Mouse (Mus musculus): Measurements from ENCODE around the gene Tekt5. TPM values are rescaled to one million over a fixed set of nuclear protein-coding genes. Genes with fewer than 3 reads are reported as not detected.
A peak's percentile ranks its signal among the peaks of the same experiment; 100 is the strongest.

Gene Tekt5
- total and polyA plus RNA-seq, 2 experiments = 0.07 to 0.09 TPM

- H3K9ac ChIP-seq (ENCODE audit: low read depth, low read length) = no peak overlapping the region
- H3K79me2 ChIP-seq (ENCODE audit: control insufficient read depth, insufficient read depth, low read length) = no peaks in the 10 kb centered on the region
- DNase-seq (ENCODE audit: extremely low read depth, low read depth, low spot score) = peak; percentile 68
- H3K27ac ChIP-seq (replicated peaks; ENCODE audit: insufficient read depth, low read depth, low read length) = no peak overlapping the region
- no peaks in the 10 kb centered on the region for H3K27me3 ChIP-seq (ENCODE audit: control insufficient read depth, insufficient read depth, low read length)
- no peak overlapping the region for H3K4me3 ChIP-seq (ENCODE audit: insufficient read depth, low read depth, low read length)
- WGBS = 33% methylated on average over 13 of the region's 13 CpGs
- no peak for TF ChIP-seq CTCF (IDR thresholded peaks at IDR 0.05; ENCODE audit: low read depth, low read length)
- no peak for TF ChIP-seq POLR2A (IDR thresholded peaks at IDR 0.05; ENCODE audit: extremely low read depth, insufficient read depth, low read length)
- no peaks in the 10 kb centered on the region for H3K36me3 ChIP-seq (ENCODE audit: control insufficient read depth, insufficient read depth, low read length)
- H3K4me1 ChIP-seq (ENCODE audit: control insufficient read depth, insufficient read depth, low read length) = peaks cover 5% of the 10 kb centered on the region
These were observed 67.5 kb downstream of the Tekt5 start for GRCm38 (mm10) chr16:10327563-10328333.

GRCm38 (mm10) chr16:10319914-10320569 is 75.2 kb downstream of the Tekt5 start:
- H3K4me3 ChIP-seq (ENCODE audit: insufficient read depth, low read depth, low read length) = no peak overlapping the region
- WGBS = 54% methylated on average over 17 of the region's 17 CpGs
- no peaks in the 10 kb centered on the region for H3K27me3 ChIP-seq (ENCODE audit: control insufficient read depth, insufficient read depth, low read length)
- H3K79me2 ChIP-seq (ENCODE audit: control insufficient read depth, insufficient read depth, low read length) = no peaks in the 10 kb centered on the region
- no peak overlapping the region for H3K9ac ChIP-seq (ENCODE audit: low read depth, low read length)
- H3K27ac ChIP-seq (replicated peaks; ENCODE audit: insufficient read depth, low read depth, low read length) = no peak overlapping the region
- TF ChIP-seq POLR2A (IDR thresholded peaks at IDR 0.05; ENCODE audit: extremely low read depth, insufficient read depth, low read length) = no peak
- no peak for TF ChIP-seq CTCF (IDR thresholded peaks at IDR 0.05; ENCODE audit: low read depth, low read length)
- DNase-seq (ENCODE audit: extremely low read depth, low read depth, low spot score) = no peak
- peaks cover 3% of the 10 kb centered on the region; the same call in 1 of the 2 replicates for H3K4me1 ChIP-seq (ENCODE audit: control insufficient read depth, insufficient read depth, low read length)
- H3K36me3 ChIP-seq (ENCODE audit: control insufficient read depth, insufficient read depth, low read length) = no peaks in the 10 kb centered on the region

- Histone ChIP-seq H3K4me3 (ENCODE audit: insufficient read depth, low read depth, low read length) (no peak overlapping the region), H3K36me3 (ENCODE audit: control insufficient read depth, insufficient read depth, low read length) (no peaks in the 10 kb centered on the region)
- 77% methylated on average over 4 of the region's 4 CpGs for WGBS
These were observed 78.1 kb downstream of the Tekt5 start for GRCm38 (mm10) chr16:10317197-10317544.

GRCm38 (mm10) chr16:10316493-10317196 is 78.6 kb downstream of the Tekt5 start:
- TF ChIP-seq CTCF (IDR thresholded peaks at IDR 0.05; ENCODE audit: low read depth, low read length) = no peak
- TF ChIP-seq POLR2A (IDR thresholded peaks at IDR 0.05; ENCODE audit: extremely low read depth, insufficient read depth, low read length) = no peak
- 56% methylated on average over 10 of the region's 10 CpGs for WGBS
- H3K36me3 ChIP-seq (ENCODE audit: control insufficient read depth, insufficient read depth, low read length) = no peaks in the 10 kb centered on the region

More at GRCm38 (mm10) chr16:10317197-10317544, 78.1 kb downstream of the Tekt5 start:
- Histone ChIP-seq H3K4me1 (ENCODE audit: control insufficient read depth, insufficient read depth, low read length) (peaks cover 3% of the 10 kb centered on the region; the same call in 1 of the 2 replicates), H3K9ac (ENCODE audit: low read depth, low read length) (no peak overlapping the region), H3K79me2 (ENCODE audit: control insufficient read depth, insufficient read depth, low read length) (no peaks in the 10 kb centered on the region), H3K27me3 (ENCODE audit: control insufficient read depth, insufficient read depth, low read length) (no peaks in the 10 kb centered on the region), H3K27ac (replicated peaks; ENCODE audit: insufficient read depth, low read depth, low read length) (no peak overlapping the region)
- TF ChIP-seq CTCF (IDR thresholded peaks at IDR 0.05; ENCODE audit: low read depth, low read length) (no peak), POLR2A (IDR thresholded peaks at IDR 0.05; ENCODE audit: extremely low read depth, insufficient read depth, low read length) (no peak)
- no peak for DNase-seq (ENCODE audit: extremely low read depth, low read depth, low spot score)

GRCm38 (mm10) chr16:10313646-10314088 is 81.6 kb downstream of the Tekt5 start, which contains the start of gene Emp2:
Gene Emp2 (minus strand): TSS chr16:10313968.
- H3K9ac ChIP-seq (ENCODE audit: low read depth, low read length) = peak within 1 kb of the TSS; percentile 84
- under 1% methylated on average over 40 of the region's 40 CpGs for WGBS

More at GRCm38 (mm10) chr16:10316493-10317196, 78.6 kb downstream of the Tekt5 start:
- Histone ChIP-seq H3K79me2 (ENCODE audit: control insufficient read depth, insufficient read depth, low read length) (no peaks in the 10 kb centered on the region), H3K4me3 (ENCODE audit: insufficient read depth, low read depth, low read length) (no peak overlapping the region), H3K27ac (replicated peaks; ENCODE audit: insufficient read depth, low read depth, low read length) (no peak overlapping the region), H3K27me3 (ENCODE audit: control insufficient read depth, insufficient read depth, low read length) (no peaks in the 10 kb centered on the region), H3K9ac (ENCODE audit: low read depth, low read length) (no peak overlapping the region), H3K4me1 (ENCODE audit: control insufficient read depth, insufficient read depth, low read length) (peaks cover 3% of the 10 kb centered on the region; the same call in 1 of the 2 replicates)
- DNase-seq (ENCODE audit: extremely low read depth, low read depth, low spot score) = peak; percentile 29

More at GRCm38 (mm10) chr16:10313646-10314088, 81.6 kb downstream of the Tekt5 start, which contains the start of gene Emp2:
- Histone ChIP-seq H3K36me3 (ENCODE audit: control insufficient read depth, insufficient read depth, low read length) (no peaks in the 10 kb centered on the region), H3K79me2 (ENCODE audit: control insufficient read depth, insufficient read depth, low read length) (no peaks in the 10 kb centered on the region), H3K27me3 (ENCODE audit: control insufficient read depth, insufficient read depth, low read length) (no peaks in the 10 kb centered on the region), H3K4me3 (ENCODE audit: insufficient read depth, low read depth, low read length) (peak within 1 kb of the TSS; percentile 80), H3K27ac (replicated peaks; ENCODE audit: insufficient read depth, low read depth, low read length) (no peak within 1 kb of the TSS), H3K4me1 (ENCODE audit: control insufficient read depth, insufficient read depth, low read length) (peaks cover 3% of the 10 kb centered on the region; the same call in 1 of the 2 replicates)
- DNase-seq (ENCODE audit: extremely low read depth, low read depth, low spot score) = no peak
- no peak for TF ChIP-seq CTCF (IDR thresholded peaks at IDR 0.05; ENCODE audit: low read depth, low read length)
- 0 out of 2 replicates have a peak, but pooled peaks have one; percentile 16 for TF ChIP-seq POLR2A (IDR thresholded peaks at IDR 0.05; ENCODE audit: extremely low read depth, insufficient read depth, low read length)
